Comparison of ENCODE assay signal across 28 mouse cellular contexts in the genomic region with DNA sequence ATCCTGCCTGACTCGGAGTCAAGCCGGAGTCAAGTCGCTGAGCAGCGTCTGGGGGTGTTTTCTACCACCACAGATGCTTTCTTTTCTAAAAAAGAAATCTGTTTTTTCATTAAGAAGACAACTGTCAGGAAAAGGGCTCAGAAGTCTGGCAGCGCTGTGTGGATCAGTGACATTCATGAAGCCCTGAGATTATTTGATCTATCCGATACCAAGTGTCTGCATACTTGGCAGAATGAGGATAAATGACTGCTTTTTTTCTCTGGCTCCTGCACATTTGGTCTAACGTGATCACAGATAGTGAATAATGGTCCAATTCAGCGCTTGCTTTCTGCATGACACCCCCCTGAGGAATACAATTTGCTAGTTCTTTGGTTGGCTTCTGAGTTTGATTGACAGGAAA.
A peak's percentile ranks its signal among the peaks of the same experiment; 100 is the strongest.
DNase-seq lines count a peak whose midpoint lies in the region; ATAC-seq lines count a peak whose summit lies in the region.
"Had no signal": no experiment of that assay in that cellular context is flagged by ENCODE, and none has a peak within 500 bp of the region (broad histone marks: within the 10 kb centered on the region; RNA-seq: fewer than 3 reads in every experiment).

No protein-coding gene starts in this region.

- no peaks in the 10 kb centered on the region for H3K36me3 ChIP-seq in forebrain, embryonic 15.5 days
- H3K36me3 ChIP-seq in forebrain, embryonic 11.5 days (ENCODE audit: control insufficient read depth, insufficient read depth, low read length): no peaks in the 10 kb centered on the region
- no peaks in the 10 kb centered on the region for H3K36me3 ChIP-seq in midbrain, embryonic 14.5 days (ENCODE audit: control insufficient read depth, insufficient read depth, low read length)
- H3K36me3 ChIP-seq in midbrain, embryonic 10.5 days: no peaks in the 10 kb centered on the region
- no peaks in the 10 kb centered on the region for H3K36me3 ChIP-seq in forebrain, embryonic 16.5 days (ENCODE audit: control insufficient read depth, insufficient read depth)
- H3K36me3 ChIP-seq: hindbrain, embryonic 12.5 days; intestine, embryonic 15.5 days; limb, embryonic 13.5 days; neural tube, embryonic 15.5 days had no signal

- peaks cover 9% of the 10 kb centered on the region for H3K4me1 ChIP-seq in forebrain, embryonic 15.5 days
- H3K4me1 ChIP-seq in forebrain, embryonic 11.5 days (replicated peaks; ENCODE audit: control insufficient read depth, insufficient read depth, low read length): peaks cover 2% of the 10 kb centered on the region; the same call in 1 of the 2 replicates
- no peaks in the 10 kb centered on the region; the same call in 1 of the 2 replicates for H3K4me1 ChIP-seq in midbrain, embryonic 14.5 days (ENCODE audit: control insufficient read depth, insufficient read depth, low read length)
- H3K4me1 ChIP-seq in midbrain, embryonic 10.5 days: peaks cover 16% of the 10 kb centered on the region
- peaks cover 23% of the 10 kb centered on the region for H3K4me1 ChIP-seq in forebrain, embryonic 16.5 days (replicated peaks; ENCODE audit: control insufficient read depth, insufficient read depth, low read length)

- H3K27ac ChIP-seq in forebrain, embryonic 15.5 days (replicated peaks): peak overlapping the region; percentile 70
- H3K27ac ChIP-seq in forebrain, embryonic 11.5 days (ENCODE audit: low read depth, low read length): no peak overlapping the region
- H3K27ac ChIP-seq in midbrain, embryonic 14.5 days (replicated peaks; ENCODE audit: low read depth, low read length): 0 out of 2 replicates have a peak overlapping the region, but pooled peaks have one; percentile 20
- no peak overlapping the region for H3K27ac ChIP-seq in midbrain, embryonic 10.5 days (replicated peaks)
- H3K27ac ChIP-seq in forebrain, embryonic 16.5 days (ENCODE audit: low read length): peak overlapping the region; percentile 46
- H3K27ac ChIP-seq: hindbrain, embryonic 12.5 days; hindbrain, postnatal 0 days; intestine, embryonic 15.5 days; kidney, postnatal 0 days; limb, embryonic 13.5 days; macrophage; neural tube, embryonic 15.5 days had no signal

- 50% methylated on average over 8 of the region's 8 CpGs for WGBS in forebrain, embryonic 15.5 days
- WGBS in forebrain, embryonic 11.5 days: 71% methylated on average over 8 of the region's 8 CpGs
- WGBS in midbrain, embryonic 14.5 days: 44% methylated on average over 8 of the region's 8 CpGs
- WGBS in midbrain, embryonic 10.5 days: 84% methylated on average over 8 of the region's 8 CpGs
- 47% methylated on average over 8 of the region's 8 CpGs for WGBS in forebrain, embryonic 16.5 days

- H3K4me2 ChIP-seq in forebrain, embryonic 15.5 days (replicated peaks): no peak overlapping the region
- no peak overlapping the region for H3K4me2 ChIP-seq in forebrain, embryonic 11.5 days (ENCODE audit: low read depth, low read length, severe bottlenecking)
- no peak overlapping the region for H3K4me2 ChIP-seq in midbrain, embryonic 14.5 days (ENCODE audit: low read length)
- H3K4me2 ChIP-seq in forebrain, embryonic 16.5 days (ENCODE audit: low read length): no peak overlapping the region
- H3K4me2 ChIP-seq: hindbrain, embryonic 12.5 days; intestine, embryonic 15.5 days; limb, embryonic 13.5 days; liver, embryonic 11.5 days; neural tube, embryonic 15.5 days had no signal

- no peaks in the 10 kb centered on the region for H3K27me3 ChIP-seq in forebrain, embryonic 15.5 days
- no peaks in the 10 kb centered on the region for H3K27me3 ChIP-seq in forebrain, embryonic 11.5 days (ENCODE audit: control insufficient read depth, insufficient read depth, low read length)
- no peaks in the 10 kb centered on the region for H3K27me3 ChIP-seq in midbrain, embryonic 14.5 days (ENCODE audit: control insufficient read depth, insufficient read depth, low read length)
- no peaks in the 10 kb centered on the region for H3K27me3 ChIP-seq in midbrain, embryonic 10.5 days (ENCODE audit: low read depth, poor library complexity, severe bottlenecking)
- no peaks in the 10 kb centered on the region for H3K27me3 ChIP-seq in forebrain, embryonic 16.5 days (replicated peaks; ENCODE audit: control insufficient read depth, insufficient read depth, low read length)
- H3K27me3 ChIP-seq: hindbrain, embryonic 12.5 days; intestine, embryonic 15.5 days; limb, embryonic 13.5 days; neural tube, embryonic 15.5 days had no signal

- H3K9ac ChIP-seq in forebrain, embryonic 15.5 days (replicated peaks): no peak overlapping the region
- no peak overlapping the region for H3K9ac ChIP-seq in forebrain, embryonic 11.5 days (ENCODE audit: low read length)
- no peak overlapping the region for H3K9ac ChIP-seq in midbrain, embryonic 14.5 days (replicated peaks; ENCODE audit: low read length)
- no peak overlapping the region for H3K9ac ChIP-seq in forebrain, embryonic 16.5 days (replicated peaks; ENCODE audit: low read depth, low read length)
- H3K9ac ChIP-seq: hindbrain, embryonic 12.5 days; intestine, embryonic 15.5 days; limb, embryonic 13.5 days; liver, postnatal 0 days; neural tube, embryonic 15.5 days had no signal

- H3K9me3 ChIP-seq in forebrain, embryonic 15.5 days: no peaks in the 10 kb centered on the region
- H3K9me3 ChIP-seq in forebrain, embryonic 11.5 days (ENCODE audit: control insufficient read depth, low read length): no peaks in the 10 kb centered on the region
- H3K9me3 ChIP-seq in midbrain, embryonic 14.5 days (ENCODE audit: control insufficient read depth, low read length): no peaks in the 10 kb centered on the region
- no peaks in the 10 kb centered on the region for H3K9me3 ChIP-seq in midbrain, embryonic 10.5 days (replicated peaks)
- H3K9me3 ChIP-seq in forebrain, embryonic 16.5 days (ENCODE audit: control insufficient read depth, low read length): no peaks in the 10 kb centered on the region
- H3K9me3 ChIP-seq: hindbrain, embryonic 12.5 days; intestine, embryonic 15.5 days; limb, embryonic 13.5 days; neural tube, embryonic 15.5 days had no signal

- no peak for DNase-seq in forebrain, embryonic 11.5 days (ENCODE audit: low spot score)
- peak; percentile 31 for DNase-seq in midbrain, embryonic 14.5 days
- DNase-seq in midbrain, embryonic 10.5 days (ENCODE audit: low spot score): no peak
- DNase-seq in gastrocnemius, adult 8-10 months (ENCODE audit: low spot score in 2 of 2): no peak
- DNase-seq in left cerebral cortex, adult 9 months (ENCODE audit: low spot score in 2 of 2): no peak
- DNase-seq: adrenal gland, postnatal 14 days; cerebellum, adult 18-20 months; cerebellum, postnatal 10 days; gastrocnemius, postnatal 14 days; heart, postnatal 36 days; kidney, adult 2 months; kidney, postnatal 4 days; liver, postnatal 0 days; retina, postnatal 1 day; right cerebral cortex, postnatal 25 days; thymus, postnatal 14 days had no signal

- 0 out of 2 replicates have a peak, but pooled peaks have one; percentile 27 for ATAC-seq in forebrain, embryonic 15.5 days (replicated peaks)
- ATAC-seq in forebrain, embryonic 11.5 days (replicated peaks; ENCODE audit: low FRiP score): no peak
- no peak for ATAC-seq in midbrain, embryonic 14.5 days (ENCODE audit: low FRiP score, low TSS enrichment)
- ATAC-seq in forebrain, embryonic 16.5 days: peak; percentile 53
- ATAC-seq: CD4-positive, CD25-positive, alpha-beta regulatory T cell, adult 4 months; hindbrain, postnatal 0 days; intestine, embryonic 15.5 days; liver, postnatal 0 days; lung, postnatal 0 days had no signal

- H3K4me3 ChIP-seq in forebrain, embryonic 15.5 days: no peak overlapping the region
- H3K4me3 ChIP-seq in forebrain, embryonic 11.5 days (ENCODE audit: low read depth, low read length): no peak overlapping the region
- H3K4me3 ChIP-seq in midbrain, embryonic 14.5 days (replicated peaks; ENCODE audit: low read depth, low read length): no peak overlapping the region
- H3K4me3 ChIP-seq in midbrain, embryonic 10.5 days: no peak overlapping the region
- no peak overlapping the region for H3K4me3 ChIP-seq in forebrain, embryonic 16.5 days (replicated peaks; ENCODE audit: low read length)
- H3K4me3 ChIP-seq: hindbrain, embryonic 12.5 days; intestine, embryonic 15.5 days; limb, embryonic 13.5 days; neural tube, embryonic 15.5 days had no signal

Comparison
In these comparisons a context has a peak if more than half of its experiments do, and no peak if none do; other contexts are left out.
1. ATAC-seq: peak in forebrain, embryonic 15.5 days (single experiment) and forebrain, embryonic 16.5 days (single experiment); none in forebrain, embryonic 11.5 days (single experiment) and midbrain, embryonic 14.5 days (single experiment).
2. H3K27ac ChIP-seq: peak in forebrain, embryonic 15.5 days (single experiment), midbrain, embryonic 14.5 days (single experiment) and forebrain, embryonic 16.5 days (single experiment); none in forebrain, embryonic 11.5 days (single experiment) and midbrain, embryonic 10.5 days (single experiment).